8 mouse cellular contexts compared by ENCODE assay signal in genomic region chr1:91458223-91458861, GRCm38 (mm10). TPM values are rescaled to one million over a fixed set of nuclear protein-coding genes. Genes with fewer than 3 reads are reported as not detected.
DNase-seq lines count a peak whose midpoint lies in the region; ATAC-seq and TF ChIP-seq lines count a peak whose summit lies in the region.

No protein-coding gene starts in this region.

- H3K4me2 ChIP-seq in liver, embryonic 11.5 days = peak overlapping the region; percentile 98
- peak overlapping the region; percentile 93 for H3K4me2 ChIP-seq in myocyte (ENCODE audit: low read depth)

- no peaks in the 10 kb centered on the region for H3K27me3 ChIP-seq in spleen, adult 2 months (ENCODE audit: control insufficient read depth, insufficient read depth, low read length)
- H3K27me3 ChIP-seq in heart, adult 2 months (ENCODE audit: control insufficient read depth, insufficient read depth, low read length) = no peaks in the 10 kb centered on the region
- H3K27me3 ChIP-seq in kidney, adult 2 months (replicated peaks; ENCODE audit: control insufficient read depth, insufficient read depth, low read length) = no peaks in the 10 kb centered on the region
- no peaks in the 10 kb centered on the region for H3K27me3 ChIP-seq in liver, embryonic 11.5 days (replicated peaks; ENCODE audit: control insufficient read depth, insufficient read depth, low read length)
- H3K27me3 ChIP-seq in myocyte (ENCODE audit: control insufficient read depth, insufficient read depth, insufficient read length) = no peaks in the 10 kb centered on the region

- TF ChIP-seq EP300 in heart, adult 2 months (IDR thresholded peaks at IDR 0.05; ENCODE audit: insufficient read depth, low read depth, low read length) = no peak

- H3ac ChIP-seq in myocyte (ENCODE audit: control insufficient read depth, insufficient read length) = peak overlapping the region; percentile 57

- H3K36me3 ChIP-seq in spleen, adult 2 months (ENCODE audit: control insufficient read depth, insufficient read depth, low read length) = no peaks in the 10 kb centered on the region
- H3K36me3 ChIP-seq in heart, adult 2 months (ENCODE audit: control insufficient read depth, insufficient read depth, low read length) = no peaks in the 10 kb centered on the region; the same call in 1 of the 2 replicates
- H3K36me3 ChIP-seq in kidney, adult 2 months (ENCODE audit: control insufficient read depth, insufficient read depth, low read length) = no peaks in the 10 kb centered on the region
- H3K36me3 ChIP-seq in liver, embryonic 11.5 days (ENCODE audit: control insufficient read depth, insufficient read depth, low read length) = no peaks in the 10 kb centered on the region
- H3K36me3 ChIP-seq in myocyte (ENCODE audit: control insufficient read depth, insufficient read depth) = no peaks in the 10 kb centered on the region

- 41% methylated on average over 8 of the region's 8 CpGs for WGBS in spleen, adult 2 months
- WGBS in heart, adult 2 months = 4% methylated on average over 8 of the region's 8 CpGs
- WGBS in kidney, adult 2 months = 2% methylated on average over 8 of the region's 8 CpGs
- 30% methylated on average over 8 of the region's 8 CpGs for WGBS in liver, embryonic 11.5 days

- TF ChIP-seq POLR2A in spleen, adult 2 months (IDR thresholded peaks at IDR 0.05; ENCODE audit: low read depth, low read length) = no peak
- TF ChIP-seq POLR2A in heart, adult 2 months (IDR thresholded peaks at IDR 0.05; ENCODE audit: insufficient read depth, low read depth, low read length) = no peak
- no peak for TF ChIP-seq POLR2A in kidney, adult 2 months (IDR thresholded peaks at IDR 0.05; ENCODE audit: low read depth, low read length)
- no peak for TF ChIP-seq POLR2A in myocyte (IDR thresholded peaks at IDR 0.05; ENCODE audit: insufficient read length, low read depth)

- no peak for TF ChIP-seq CTCF in spleen, adult 2 months (IDR thresholded peaks at IDR 0.05; ENCODE audit: extremely low read depth, insufficient read depth, insufficient read length, insufficient replicate concordance)
- TF ChIP-seq CTCF in heart, adult 2 months (IDR thresholded peaks at IDR 0.05) = no peak
- TF ChIP-seq CTCF in kidney, adult 2 months (conservative IDR thresholded peaks at IDR 0.05; ENCODE audit: insufficient read depth, insufficient read length, low read depth, low read length) = peak; percentile 35; the same call in 1 of the 2 replicates

- H3K4me3 ChIP-seq in spleen, adult 2 months (ENCODE audit: extremely low read depth, insufficient read depth, insufficient read length) = peak overlapping the region; percentile 68
- H3K4me3 ChIP-seq in heart, adult 2 months = peak overlapping the region; percentile 81
- H3K4me3 ChIP-seq in kidney, adult 2 months (ENCODE audit: insufficient read depth, low read depth, low read length) = peak overlapping the region; percentile 74
- H3K4me3 ChIP-seq in liver, embryonic 11.5 days (ENCODE audit: low read depth, low read length) = peak overlapping the region; percentile 78
- H3K4me3 ChIP-seq in myocyte = peak overlapping the region; percentile 40

- H3K9me3 ChIP-seq in liver, embryonic 11.5 days (ENCODE audit: control insufficient read depth, low read length) = no peaks in the 10 kb centered on the region

- ATAC-seq in liver, embryonic 11.5 days (replicated peaks; ENCODE audit: low FRiP score) = no peak

- H3K79me2 ChIP-seq in heart, adult 2 months (replicated peaks; ENCODE audit: control insufficient read depth, insufficient read depth, low read length) = 0 out of 2 replicates have a peak, but pooled peaks cover 2% of the 10 kb centered on the region
- peaks cover 28% of the 10 kb centered on the region for H3K79me2 ChIP-seq in myocyte (ENCODE audit: control insufficient read depth, insufficient read depth)

- peaks cover 6% of the 10 kb centered on the region; the same call in 1 of the 2 replicates for H3K4me1 ChIP-seq in spleen, adult 2 months (ENCODE audit: control insufficient read depth, insufficient read depth, insufficient read length)
- peaks cover 22% of the 10 kb centered on the region for H3K4me1 ChIP-seq in heart, adult 2 months (ENCODE audit: control insufficient read depth, insufficient read depth, low read length)
- H3K4me1 ChIP-seq in kidney, adult 2 months (ENCODE audit: control insufficient read depth, insufficient read depth, low read length) = peaks cover 57% of the 10 kb centered on the region
- peaks cover 53% of the 10 kb centered on the region for H3K4me1 ChIP-seq in liver, embryonic 11.5 days (replicated peaks; ENCODE audit: control insufficient read depth, insufficient read depth, low read length)

- intact Hi-C loops in heart, adult 2 months (cut with DNase I) = loop anchor here (2.0 kb wide), 1 partner anchor 22 kb away; no protein-coding TSS in a partner anchor

- H3K27ac ChIP-seq in spleen, adult 2 months (ENCODE audit: insufficient read depth, low read length) = 0 out of 2 replicates have a peak overlapping the region, but pooled peaks have one; percentile 14
- peak overlapping the region; percentile 86 for H3K27ac ChIP-seq in heart, adult 2 months
- H3K27ac ChIP-seq in kidney, adult 2 months (ENCODE audit: insufficient read depth, low read depth, low read length) = peak overlapping the region; percentile 96
- peak overlapping the region; percentile 62 for H3K27ac ChIP-seq in liver, embryonic 11.5 days (ENCODE audit: low read depth, low read length)

- peak overlapping the region; percentile 98 for H3K9ac ChIP-seq in heart, adult 2 months (ENCODE audit: low read depth, low read length)
- H3K9ac ChIP-seq in liver, embryonic 11.5 days (ENCODE audit: low read depth, low read length) = peak overlapping the region; percentile 76

- no peak for DNase-seq in spleen, adult 2 months (ENCODE audit: low read depth in 1 of 2, low spot score in 2 of 2)
- no peak for DNase-seq in spleen, postnatal 36 days (ENCODE audit: low spot score in 2 of 2)
- peak; percentile 28 to 41 for DNase-seq in cerebellum, postnatal 36 days
- DNase-seq in heart, adult 2 months = peak; percentile 70 to 71
- peak; percentile 57 for DNase-seq in kidney, adult 2 months
- peak; percentile 44 for DNase-seq in liver, embryonic 11.5 days (ENCODE audit: low spot score)
- DNase-seq in urinary bladder, postnatal 14 days (ENCODE audit: low spot score) = peak; percentile 79

TF ChIP-seq in myocyte, 11 proteins besides CTCF, POLR2A, EP300 and RAD21:
- TF ChIP-seq SRF (IDR thresholded peaks at IDR 0.05; ENCODE audit: control insufficient read depth, insufficient read length, low read depth) (no peak), TCF3 (IDR thresholded peaks at IDR 0.05; ENCODE audit: insufficient read length, low read depth) (no peak), USF1 (IDR thresholded peaks at IDR 0.05; ENCODE audit: low read depth) (no peak), MYOG (IDR thresholded peaks at IDR 0.05; ENCODE audit: control insufficient read depth in 1 of 3, insufficient read depth in 1 of 3, insufficient read length in 2 of 3, low read depth in 2 of 3) (no peak), REST (IDR thresholded peaks at IDR 0.05; ENCODE audit: insufficient read depth, insufficient read length) (no peak), CEBPB (IDR thresholded peaks at IDR 0.05; ENCODE audit: insufficient read depth, poor library complexity, severe bottlenecking) (no peak), TCF12 (IDR thresholded peaks at IDR 0.05; ENCODE audit: insufficient read depth, poor library complexity, severe bottlenecking) (no peak), E2F4 (IDR thresholded peaks at IDR 0.05; ENCODE audit: insufficient read depth) (no peak), MYOD1 (IDR thresholded peaks at IDR 0.05; ENCODE audit: control insufficient read depth in 1 of 3, insufficient read length in 2 of 3, low read depth in 2 of 3) (no peak), MAX (IDR thresholded peaks at IDR 0.05; ENCODE audit: low read depth) (no peak), POLR2AphosphoS2 (IDR thresholded peaks at IDR 0.05; ENCODE audit: insufficient read length, low read depth) (no peak)
TF ChIP-seq in myocyte: peak in this region for 0.

RNA-seq across cellular contexts. Expression of gene Per2, which starts 0.8 kb away (rescaled TPM):
- 3.7 and 5.0 TPM in 2 replicates for polyA plus RNA-seq in spleen, adult 2 months (2012; rRNA removed)
- total RNA-seq in heart, adult 2 months (2021) = 10 to 100 TPM in 1 of 2 experiments, 1 to 10 TPM in 1; 3.8 to 13.8 TPM
- polyA plus RNA-seq in heart, adult 2 months (2012; rRNA removed) = 5.3 and 6.3 TPM in 2 replicates
- polyA plus RNA-seq in kidney, adult 2 months (2012; rRNA removed) = 5.6 and 6.8 TPM in 2 replicates
- 4.5 and 6.8 TPM in 2 replicates for polyA plus RNA-seq in liver, embryonic 11.5 days (2014; fragmentation: Nextera tagmentation; extraction: Ambion mirVana)
- 1.8 TPM for polyA plus RNA-seq in myocyte (2012; fragmentation: generic; extraction: Trizol)

RNA-seq across cellular contexts. Expression of gene Traf3ip1, which starts 36.1 kb away (rescaled TPM):
- polyA plus RNA-seq in spleen, adult 2 months (2012; rRNA removed) = 3.7 and 3.9 TPM in 2 replicates
- 1 to 10 TPM; 5.0 to 5.1 TPM for total RNA-seq in heart, adult 2 months (2021)
- 5.0 and 5.3 TPM in 2 replicates for polyA plus RNA-seq in heart, adult 2 months (2012; rRNA removed)
- polyA plus RNA-seq in kidney, adult 2 months (2012; rRNA removed) = 9.8 and 11.2 TPM in 2 replicates
- polyA plus RNA-seq in liver, embryonic 11.5 days (2014; fragmentation: Nextera tagmentation; extraction: Ambion mirVana) = 4.4 TPM in 2 replicates
- polyA plus RNA-seq in myocyte (2012; fragmentation: generic; extraction: Trizol) = 4.5 TPM

RNA-seq across cellular contexts. Expression of gene Hes6, which starts 44.5 kb away (rescaled TPM):
- polyA plus RNA-seq in spleen, adult 2 months (2012; rRNA removed) = 59.9 and 87.9 TPM in 2 replicates
- 10 to 100 TPM; 17.4 to 18.2 TPM for total RNA-seq in heart, adult 2 months (2021)
- polyA plus RNA-seq in heart, adult 2 months (2012; rRNA removed) = 23.6 and 25.8 TPM in 2 replicates
- polyA plus RNA-seq in kidney, adult 2 months (2012; rRNA removed) = 64.1 and 66.7 TPM in 2 replicates
- polyA plus RNA-seq in liver, embryonic 11.5 days (2014; fragmentation: Nextera tagmentation; extraction: Ambion mirVana) = 50.8 and 51.8 TPM in 2 replicates
- 250 TPM for polyA plus RNA-seq in myocyte (2012; fragmentation: generic; extraction: Trizol)

RNA-seq across cellular contexts. Expression of gene Ilkap, which starts 59.7 kb away (rescaled TPM):
- 43.9 and 46.7 TPM in 2 replicates for polyA plus RNA-seq in spleen, adult 2 months (2012; rRNA removed)
- 10 to 100 TPM; 47.3 to 49.0 TPM for total RNA-seq in heart, adult 2 months (2021)
- polyA plus RNA-seq in heart, adult 2 months (2012; rRNA removed) = 36.6 and 43.6 TPM in 2 replicates
- 42.6 and 47.9 TPM in 2 replicates for polyA plus RNA-seq in kidney, adult 2 months (2012; rRNA removed)
- polyA plus RNA-seq in liver, embryonic 11.5 days (2014; fragmentation: Nextera tagmentation; extraction: Ambion mirVana) = 159 and 168 TPM in 2 replicates
- 80.3 TPM for polyA plus RNA-seq in myocyte (2012; fragmentation: generic; extraction: Trizol)

Comparison
In these comparisons a context has a peak if more than half of its experiments do, and no peak if none do; other contexts are left out.
1. DNase-seq: peak in cerebellum, postnatal 36 days (2 of 2), heart, adult 2 months (2 of 2), kidney, adult 2 months (single experiment), liver, embryonic 11.5 days (single experiment) and urinary bladder, postnatal 14 days (single experiment); none in spleen, adult 2 months (0 of 2) and spleen, postnatal 36 days (0 of 2).
2. H3K27ac ChIP-seq: peak in every context shown above with its lines; median percentile 96 in kidney, adult 2 months; 86 in heart, adult 2 months; 62 in liver, embryonic 11.5 days; 14 in spleen, adult 2 months.
3. Peak in every context shown above with its lines, with median percentiles within 50 percentile points of each other: H3K4me3 ChIP-seq.